Mouse (Mus musculus) heart, adult 2 months (tissue): ENCODE measurements around the gene Tmem14a.

Experiments used
- CTCF ChIP-seq: fragments of 200-600 bp; IDR thresholded peaks from 2 replicates; pipeline ENCODE4 v1.8.1; 2022; ENCODE audit warnings: antibody characterized with exemption, mild to moderate bottlenecking, moderate library complexity
- POLR2A ChIP-seq: fragments of 200-500 bp; IDR thresholded peaks from 2 replicates; pipeline ENCODE4 v1.6.1; 2011; ENCODE audit warnings: mild to moderate bottlenecking, low read depth, low read length, control low read depth; ENCODE audit not compliant: insufficient read depth

- TF ChIP-seq CTCF (no peak), POLR2A (no peak)
Observed at GRCm38 (mm10) chr1:21232516-21232915, 14.1 kb downstream of the Tmem14a start.
